Mouse (Mus musculus): ENCODE measurements around the gene Scrn2.

Scrn2 gene

DNA sequence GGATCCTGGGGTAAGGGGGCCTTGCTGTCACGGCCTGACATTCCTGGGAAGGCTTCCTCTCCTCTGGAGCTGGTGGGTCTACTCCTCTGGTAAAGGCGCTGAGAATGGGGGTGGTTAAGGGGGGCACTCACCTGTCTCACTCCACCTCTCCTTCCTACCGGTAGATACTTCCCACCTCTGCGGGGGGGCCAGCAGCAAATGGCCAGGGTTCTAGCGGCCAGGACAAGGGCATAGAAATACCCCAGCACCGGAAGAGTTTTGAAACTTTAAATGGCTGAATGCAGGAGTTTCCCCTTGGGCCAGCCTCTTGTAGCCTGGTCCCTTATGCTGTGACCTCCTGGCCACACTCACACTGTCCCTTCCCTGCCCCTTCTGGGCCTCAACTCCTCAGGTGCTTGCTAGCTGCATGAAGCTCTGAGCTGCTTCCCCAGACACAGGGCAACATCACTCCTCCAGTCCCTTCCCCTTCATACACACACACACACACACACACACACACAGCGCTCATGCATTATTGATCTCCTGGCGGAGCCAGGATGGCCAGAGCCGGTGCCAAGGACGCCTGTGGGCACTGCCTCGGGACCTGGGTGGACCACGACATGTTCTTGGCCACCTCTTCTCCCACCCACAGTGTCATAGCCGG lies 21.3 kb downstream of the Scrn2 start:
- DNase-seq, result no peak

DNA sequence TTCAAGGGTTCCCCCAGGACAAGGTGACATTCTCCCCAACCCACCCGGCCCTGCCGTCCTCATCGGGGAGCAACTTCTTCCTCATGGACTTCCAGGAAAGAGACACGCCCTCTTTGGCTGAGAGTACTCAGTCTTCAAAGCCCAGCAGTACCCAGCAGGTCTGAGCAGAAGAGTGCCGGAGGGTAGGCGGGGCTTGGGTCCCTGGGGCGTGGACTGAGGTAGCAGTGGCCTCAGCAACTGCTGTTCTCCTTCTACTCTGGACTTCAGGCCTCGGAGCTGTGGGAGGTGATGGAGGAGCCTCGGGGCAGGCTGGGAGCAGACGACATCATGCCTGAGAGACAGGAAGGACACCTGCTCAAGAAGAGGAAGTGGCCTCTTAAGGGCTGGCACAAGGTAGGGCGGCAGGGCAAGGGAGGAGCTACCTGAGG lies 22.5 kb downstream of the Scrn2 start:
- no peak for DNase-seq

DNA sequence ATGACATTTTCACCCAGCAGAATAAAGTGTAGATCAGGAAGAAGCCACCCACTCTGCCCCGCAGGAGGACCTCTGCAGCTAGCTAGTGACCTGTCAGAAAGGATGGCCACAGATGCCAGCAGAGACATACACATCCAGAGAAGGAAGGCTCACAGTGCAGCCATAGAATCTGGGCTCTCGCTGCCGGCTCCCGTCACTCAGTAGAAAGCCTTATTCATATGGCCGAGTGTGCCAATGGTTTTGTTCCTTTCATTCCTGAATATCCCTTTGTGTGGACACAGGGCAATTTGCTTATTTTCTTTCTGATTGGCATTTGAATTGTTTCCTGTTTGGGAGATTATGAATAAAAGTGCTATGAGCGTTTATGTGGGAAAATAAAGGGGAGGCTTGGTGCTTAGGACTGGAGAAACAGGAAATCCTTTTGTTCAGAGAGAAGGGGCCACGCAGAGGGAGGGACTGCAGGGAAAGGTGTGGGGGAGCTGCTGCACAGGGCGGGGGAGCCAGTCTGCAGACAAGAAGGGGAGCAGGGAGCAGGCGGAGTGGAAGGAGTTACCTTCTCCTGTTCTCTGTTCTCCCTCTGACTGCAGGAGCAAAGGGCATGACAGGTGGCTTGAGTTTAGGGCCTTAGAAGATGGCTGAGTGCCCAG lies 33.7 kb downstream of the Scrn2 start:
- no peak for DNase-seq

DNA sequence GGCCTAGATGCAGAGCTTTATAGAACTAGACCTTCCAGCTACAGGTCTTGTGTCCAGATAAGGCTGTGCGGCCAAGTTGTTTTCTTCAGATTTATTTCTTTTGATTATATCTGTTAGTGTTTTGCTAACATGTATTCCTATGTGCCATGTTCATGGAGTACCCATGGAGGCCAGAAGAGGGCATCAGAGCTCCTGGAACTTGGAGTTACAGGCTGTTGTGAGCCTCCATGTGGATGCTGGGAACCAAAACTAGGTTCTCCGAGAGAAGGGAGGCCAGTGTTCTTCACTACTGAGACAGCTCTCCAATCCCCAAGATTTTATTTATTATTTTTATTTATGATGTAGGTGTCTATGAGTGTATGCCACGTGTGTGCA lies 34.2 kb downstream of the Scrn2 start:
- DNase-seq, result no peak

DNA sequence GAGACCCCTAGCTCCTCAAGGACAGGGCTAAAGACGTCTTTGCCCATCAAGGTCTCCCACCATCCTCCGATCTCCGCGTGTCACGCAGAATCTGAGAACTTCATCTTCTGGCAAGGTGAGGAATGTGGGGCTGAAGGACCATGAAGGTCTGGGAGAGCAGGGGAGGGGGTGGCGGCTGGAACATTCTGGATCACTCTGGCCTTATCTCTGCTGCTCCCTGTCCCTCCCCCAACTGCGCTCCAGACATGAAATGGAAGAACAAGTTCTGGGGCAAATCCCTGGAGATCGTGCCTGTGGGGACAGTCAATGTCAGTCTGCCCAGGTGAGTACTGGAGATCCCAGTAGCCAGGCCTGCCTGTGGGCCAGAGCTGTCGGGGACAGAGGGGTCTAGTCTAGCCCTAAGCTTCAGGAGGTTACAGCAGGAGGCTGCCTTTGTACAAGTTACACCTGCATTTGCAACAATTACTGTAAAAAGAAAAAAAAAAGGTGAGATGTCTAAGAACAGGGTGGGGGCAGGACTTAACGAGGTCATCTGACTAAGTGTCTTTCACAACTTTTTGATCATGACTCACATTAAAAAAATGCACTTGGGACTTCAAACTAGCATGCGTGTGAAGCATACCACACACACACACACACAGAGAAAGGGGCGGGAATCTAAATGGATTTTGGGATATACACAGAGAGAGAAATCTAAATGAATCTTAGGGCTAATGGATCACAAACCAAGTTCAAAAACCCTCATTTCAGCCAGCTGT lies 36.0 kb downstream of the Scrn2 start:
- no peak for DNase-seq

DNA sequence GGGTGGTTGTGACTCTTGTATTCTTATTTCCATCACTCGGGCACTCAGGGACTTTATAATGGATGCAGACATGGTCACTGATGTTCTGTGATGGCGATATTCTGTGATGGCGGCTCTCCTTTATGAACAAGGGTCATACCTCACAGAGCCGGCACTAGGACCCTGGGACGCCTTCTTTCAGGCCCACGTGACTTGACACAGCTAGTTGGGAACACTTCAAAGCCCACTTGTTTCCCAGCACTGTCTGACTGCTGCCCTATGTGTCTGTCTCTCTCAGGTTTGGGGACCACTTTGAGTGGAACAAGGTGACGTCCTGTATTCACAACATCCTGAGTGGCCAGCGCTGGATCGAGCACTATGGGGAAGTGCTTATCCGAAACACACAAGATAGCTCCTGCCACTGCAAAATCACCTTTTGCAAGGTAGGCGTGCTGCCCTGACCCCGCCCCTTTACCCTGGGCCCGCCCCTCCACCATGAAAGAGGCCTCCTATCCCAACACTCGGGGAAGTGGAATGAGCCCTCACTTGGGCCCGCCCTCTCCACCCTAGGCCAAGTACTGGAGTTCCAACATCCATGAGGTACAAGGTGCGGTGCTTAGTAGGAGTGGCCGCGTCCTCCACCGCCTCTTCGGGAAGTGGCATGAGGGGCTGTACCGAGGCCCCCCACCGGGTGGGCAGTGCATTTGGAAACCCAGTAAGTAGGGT lies 37.1 kb downstream of the Scrn2 start:
- no peak for DNase-seq

DNA sequence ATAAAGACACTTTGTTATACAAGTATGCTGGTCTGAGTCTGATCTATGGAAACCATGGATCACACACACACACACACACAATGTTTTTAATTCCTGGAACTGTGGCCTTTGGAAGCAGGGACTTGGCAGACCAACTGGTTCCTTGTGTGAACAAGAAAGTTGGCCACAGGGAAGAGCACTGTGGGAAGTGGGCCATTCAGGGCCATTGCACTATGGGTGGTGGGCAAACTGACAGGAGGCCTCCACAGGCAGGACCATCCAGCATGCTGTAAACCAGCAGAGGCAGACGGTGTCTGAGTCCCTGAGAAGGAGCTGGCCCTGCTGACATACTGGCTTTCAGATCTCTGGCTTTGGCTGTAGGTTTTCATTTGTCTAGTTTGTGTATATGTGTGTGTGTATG lies 39.6 kb downstream of the Scrn2 start:
- no peak for DNase-seq

DNA sequence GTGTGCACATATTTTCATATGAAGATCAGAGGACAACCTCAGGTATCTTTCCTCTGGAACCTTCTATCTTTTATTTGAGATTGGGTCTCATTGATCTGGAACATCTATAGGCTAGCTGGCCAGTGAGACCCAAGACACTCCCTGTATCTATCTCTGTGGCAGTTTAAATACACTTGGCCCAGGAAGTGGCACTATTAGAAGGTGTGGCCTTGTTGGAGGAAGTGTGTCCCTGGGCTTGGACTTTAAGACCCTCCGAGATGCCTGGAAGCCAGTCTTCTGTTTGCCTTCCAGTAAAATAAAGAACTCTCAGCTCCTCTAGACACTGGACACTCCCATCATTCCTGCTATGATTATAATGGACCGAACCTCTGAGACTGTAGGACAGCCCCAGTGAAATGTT lies 40.0 kb downstream of the Scrn2 start:
- no peak for DNase-seq

DNA sequence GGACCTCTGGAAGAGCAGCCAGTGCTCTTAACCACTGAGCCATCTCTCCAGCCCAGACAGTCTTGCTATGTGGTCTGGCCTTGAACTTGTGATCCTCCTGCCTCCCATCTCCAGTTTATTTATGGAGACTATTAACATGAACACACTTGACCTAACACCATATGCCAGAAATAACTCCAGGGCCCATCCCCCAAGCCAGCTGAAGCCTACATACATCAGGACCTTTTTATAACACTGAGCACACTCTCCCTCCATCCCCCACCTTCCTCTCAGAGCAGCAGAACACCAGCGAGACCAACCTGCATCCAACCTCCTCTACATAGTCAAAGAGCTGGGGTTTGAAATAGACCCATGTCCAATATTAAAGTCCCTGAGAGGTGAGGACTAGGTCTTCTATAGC lies 41.4 kb downstream of the Scrn2 start:
- no peak for DNase-seq

DNA sequence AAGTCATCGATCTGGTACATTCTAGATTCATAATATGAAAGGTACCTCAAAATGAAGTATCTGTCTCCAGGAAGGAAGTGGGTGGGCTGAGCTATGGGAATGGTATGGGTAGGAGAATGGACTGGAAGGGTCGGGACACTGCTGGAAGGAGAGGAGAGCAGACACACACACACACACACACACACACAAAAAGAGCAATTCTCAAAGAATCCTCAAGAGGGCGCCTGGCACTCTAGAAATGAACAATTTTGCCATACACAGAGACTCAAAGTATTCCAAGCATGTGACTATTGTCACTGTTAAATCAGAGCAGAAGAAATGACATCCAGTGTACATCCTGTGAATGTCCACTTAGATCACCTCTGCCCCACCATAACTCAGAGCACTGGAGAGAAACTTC lies 42.8 kb downstream of the Scrn2 start:
- DNase-seq, result no peak

DNA sequence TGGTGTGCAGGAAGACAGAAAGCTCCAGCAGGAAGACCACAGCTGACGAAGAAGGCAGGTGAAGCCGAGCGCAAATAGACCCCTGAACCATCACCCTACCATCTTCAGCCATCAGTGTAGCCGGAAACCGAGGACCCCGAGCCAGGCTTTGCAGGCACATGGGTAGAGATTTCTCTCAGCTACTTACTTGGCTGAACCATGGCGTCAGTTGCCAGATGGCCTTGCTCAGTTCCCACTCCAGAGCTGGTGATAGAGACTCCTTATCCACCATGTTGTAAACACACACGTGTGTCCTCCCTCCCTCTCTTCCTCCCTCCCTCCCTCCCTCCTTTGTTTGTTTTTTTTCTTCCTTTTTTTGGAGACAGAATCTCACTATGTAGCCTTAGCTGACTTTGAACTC lies 44.5 kb downstream of the Scrn2 start:
- no peak for DNase-seq

DNA sequence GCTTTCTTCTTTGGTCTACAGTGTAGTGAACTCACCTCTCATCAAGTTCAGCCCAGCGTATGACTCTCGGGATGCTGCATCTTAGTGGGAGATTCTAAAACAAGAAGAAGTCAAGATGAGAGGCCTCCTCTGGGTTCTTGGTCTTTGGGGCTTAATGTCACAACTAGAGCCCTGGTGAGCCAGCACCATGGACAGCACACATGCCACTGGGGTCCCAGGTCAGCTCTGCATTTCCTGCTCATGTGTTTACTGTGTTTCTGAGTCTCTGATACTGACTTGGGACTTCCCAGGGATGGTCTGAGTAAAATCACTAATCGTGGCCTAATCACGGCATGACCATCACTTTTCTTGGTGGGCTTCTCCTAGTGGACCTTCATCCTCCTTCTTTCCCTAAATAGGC lies 49.0 kb downstream of the Scrn2 start:
- no peak for DNase-seq

DNA sequence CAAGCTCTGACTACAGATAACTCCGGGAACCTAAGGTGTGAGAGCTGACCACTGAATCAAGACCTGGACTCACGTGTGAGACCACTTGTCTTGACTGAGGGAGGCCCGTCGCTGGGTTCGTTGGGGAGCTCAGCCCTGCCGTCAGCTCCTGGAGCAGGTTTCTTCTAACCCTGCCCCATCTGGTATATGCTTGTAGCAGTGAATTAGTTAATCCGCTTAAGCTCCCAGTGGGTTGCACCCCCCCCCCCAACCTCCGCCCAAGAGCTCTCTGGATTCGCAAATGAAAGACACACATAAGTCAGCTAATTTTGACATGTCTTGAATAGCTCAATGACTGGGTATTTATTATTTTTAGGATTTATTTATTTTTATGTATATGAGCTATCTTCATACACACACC lies 50.6 kb downstream of the Scrn2 start:
- DNase-seq, result no peak

DNA sequence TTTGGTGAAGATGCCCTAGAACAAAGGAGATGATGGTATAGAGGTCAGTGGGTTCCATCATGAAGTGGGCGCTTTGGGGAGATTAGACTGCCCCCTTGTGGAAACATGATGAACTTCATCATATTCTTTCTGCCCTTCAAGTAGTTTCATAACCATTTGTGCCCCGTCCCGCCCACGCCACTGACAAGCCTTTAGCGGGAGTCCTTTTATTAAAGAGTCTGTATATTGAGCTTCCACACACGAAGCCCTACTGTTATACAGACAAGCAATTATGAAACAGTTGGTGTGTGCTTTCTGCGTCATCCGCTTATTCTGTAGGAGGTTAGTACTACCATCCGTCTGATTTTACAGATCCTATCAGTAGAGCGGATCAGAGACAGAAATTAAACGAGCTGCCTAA lies 53.2 kb downstream of the Scrn2 start:
- peak; percentile 70 for DNase-seq
